Mouse (Mus musculus) MEL (cell line): ENCODE measurements around the gene Adamts14. TPM values are rescaled to one million over a fixed set of nuclear protein-coding genes. Genes with fewer than 3 reads are reported as not detected.

Experiments used
- DNase-seq: peaks from one replicate; pipeline ENCODE4 v3.0.0; 2011; ENCODE audit warnings: low read depth, low spot score
- H3K27ac ChIP-seq: 2 replicates; pipeline ENCODE4 v1.5.1; 2012; ENCODE audit warnings: low read depth, mild to moderate bottlenecking, control low read depth, low read length, moderate library complexity; ENCODE audit not compliant: control insufficient read depth
- H3K27me3 ChIP-seq, 2 experiments: fragments of 150-350 bp in 1 of 2; sonication (generic) in 1 of 2; 2 replicates each; pipeline ENCODE4 v1.6.1; 2012; ENCODE audit warnings: low read length in 2 of 2, mild to moderate bottlenecking in 2 of 2, improper control_type of control experiment in 1 of 2, moderate library complexity in 1 of 2; ENCODE audit not compliant: insufficient read depth in 2 of 2, control insufficient read depth in 1 of 2
- H3K36me3 ChIP-seq, 2 experiments: 2 replicates each; pipeline ENCODE4 v1.6.1; 2012 to 2014; ENCODE audit warnings: low read length in 2 of 2, improper control_type of control experiment in 1 of 2, inconsistent platforms in 1 of 2, mild to moderate bottlenecking in 1 of 2; ENCODE audit not compliant: insufficient read depth in 2 of 2, control insufficient read depth in 1 of 2
- H3K4me1 ChIP-seq, 2 experiments: fragments of 150-350 bp in 1 of 2; sonication (generic) in 1 of 2; 2 replicates each; pipeline ENCODE4 v1.6.1; 2012; ENCODE audit warnings: low read length in 2 of 2, improper control_type of control experiment in 1 of 2, mild to moderate bottlenecking in 1 of 2; ENCODE audit not compliant: insufficient read depth in 2 of 2, control insufficient read depth in 1 of 2
- H3K4me3 ChIP-seq, 2 experiments: fragments of 150-350 bp in 1 of 2; sonication (generic) in 1 of 2; 2 replicates each; pipeline ENCODE4 v1.5.1; 2012; ENCODE audit warnings: low read depth in 2 of 2, low read length in 2 of 2, mild to moderate bottlenecking in 2 of 2, moderate library complexity in 2 of 2, control low read depth in 1 of 2, improper control_type of control experiment in 1 of 2; ENCODE audit not compliant: control insufficient read depth in 1 of 2, insufficient read depth in 1 of 2
- H3K79me2 ChIP-seq: 2 replicates; pipeline ENCODE4 v1.6.1; 2012; ENCODE audit warnings: mild to moderate bottlenecking, low read length, moderate library complexity; ENCODE audit not compliant: control insufficient read depth, poor library complexity, insufficient read depth
- H3K9ac ChIP-seq: 2 replicates; pipeline ENCODE4 v1.6.1; 2012; ENCODE audit warnings: low read depth, mild to moderate bottlenecking, control low read depth, low read length, moderate library complexity; ENCODE audit not compliant: control insufficient read depth, poor library complexity, severe bottlenecking
- H3K9me3 ChIP-seq: fragments of 150-350 bp; sonication (generic); replicated peaks from 2 replicates; pipeline ENCODE4 v1.6.1; 2012; ENCODE audit warnings: mild to moderate bottlenecking, low read length, improper control_type of control experiment, moderate library complexity; ENCODE audit not compliant: insufficient read depth
- CHD1 ChIP-seq: IDR thresholded peaks from 2 replicates; pipeline ENCODE4 v1.6.1; 2012; ENCODE audit warnings: low read depth, mild to moderate bottlenecking, inconsistent platforms, low read length, improper control_type of control experiment
- CTCF ChIP-seq, 3 experiments: IDR thresholded peaks in 2 of 3; conservative IDR thresholded peaks in 1 of 3; 2 replicates each; pipeline ENCODE4 v1.5.1; 2011 to 2012; ENCODE audit warnings: low read length in 3 of 3, low read depth in 2 of 3, mild to moderate bottlenecking in 2 of 3, improper control_type of control experiment in 1 of 3, inconsistent platforms in 1 of 3, mixed read lengths in 1 of 3, moderate library complexity in 1 of 3; ENCODE audit not compliant: control insufficient read depth in 1 of 3, insufficient read depth in 1 of 3, poor library complexity in 1 of 3, severe bottlenecking in 1 of 3
- ETS1 ChIP-seq: IDR thresholded peaks from 2 replicates; pipeline ENCODE4 v1.6.1; 2012; ENCODE audit warnings: low read depth, mild to moderate bottlenecking, inconsistent platforms, low read length, improper control_type of control experiment, moderate library complexity
- GABPA ChIP-seq: IDR thresholded peaks from 2 replicates; pipeline ENCODE4 v1.6.1; 2012; ENCODE audit warnings: low read depth, mild to moderate bottlenecking, inconsistent platforms, low read length, improper control_type of control experiment, moderate library complexity
- GATA1 ChIP-seq: IDR thresholded peaks from 2 replicates; pipeline ENCODE4 v1.6.1; 2011; ENCODE audit warnings: low read depth, low read length, improper control_type of control experiment
- JUND ChIP-seq: IDR thresholded peaks from 2 replicates; pipeline ENCODE4 v1.6.1; 2011; ENCODE audit warnings: low read depth, mild to moderate bottlenecking, improper control_type of control experiment, low read length
- MAFK ChIP-seq: IDR thresholded peaks from 2 replicates; pipeline ENCODE4 v1.6.1; 2011; ENCODE audit warnings: low read depth, mild to moderate bottlenecking, low read length, improper control_type of control experiment, borderline replicate concordance
- MAX ChIP-seq: IDR thresholded peaks from 2 replicates; pipeline ENCODE4 v1.6.1; 2011; ENCODE audit warnings: low read length, improper control_type of control experiment
- MEF2A ChIP-seq: IDR thresholded peaks from 2 replicates; pipeline ENCODE4 v1.6.1; 2014; ENCODE audit warnings: low read depth, mild to moderate bottlenecking, inconsistent platforms, low read length, improper control_type of control experiment; ENCODE audit not compliant: poor library complexity, insufficient replicate concordance, severe bottlenecking; ENCODE audit errors: extremely low read depth
- MYB ChIP-seq: IDR thresholded peaks from 2 replicates; pipeline ENCODE4 v1.6.1; 2011; ENCODE audit warnings: mild to moderate bottlenecking, low read depth, low read length, improper control_type of control experiment
- MYC ChIP-seq: IDR thresholded peaks from 2 replicates; pipeline ENCODE4 v1.6.1; 2011; ENCODE audit warnings: low read depth, mild to moderate bottlenecking, low read length, improper control_type of control experiment, moderate library complexity
- NELFE ChIP-seq: IDR thresholded peaks from 2 replicates; pipeline ENCODE4 v1.6.1; 2011; ENCODE audit warnings: low read depth, low read length, improper control_type of control experiment
- NRF1 ChIP-seq: IDR thresholded peaks from 2 replicates; pipeline ENCODE4 v1.6.1; 2014; ENCODE audit warnings: low read depth, mild to moderate bottlenecking, inconsistent platforms, low read length, improper control_type of control experiment, moderate library complexity; ENCODE audit not compliant: poor library complexity, insufficient read depth, severe bottlenecking
- POLR2AphosphoS2 ChIP-seq: IDR thresholded peaks from 2 replicates; pipeline ENCODE4 v1.6.1; 2011; ENCODE audit warnings: low read length, improper control_type of control experiment
- RAD21 ChIP-seq: IDR thresholded peaks from 2 replicates; pipeline ENCODE4 v1.6.1; 2011; ENCODE audit warnings: mild to moderate bottlenecking, low read depth, low read length, improper control_type of control experiment
- SMC3 ChIP-seq: IDR thresholded peaks from 2 replicates; pipeline ENCODE4 v1.6.1; 2011; ENCODE audit warnings: low read depth, low read length, improper control_type of control experiment
- TCF12 ChIP-seq: IDR thresholded peaks from 2 replicates; pipeline ENCODE4 v1.6.1; 2014; ENCODE audit warnings: low read depth, mild to moderate bottlenecking, inconsistent platforms, low read length, improper control_type of control experiment, moderate library complexity
- UBTF ChIP-seq: IDR thresholded peaks from 2 replicates; pipeline ENCODE4 v1.6.1; 2012; ENCODE audit warnings: low read depth, mild to moderate bottlenecking, inconsistent platforms, low read length, improper control_type of control experiment, moderate library complexity, borderline replicate concordance; ENCODE audit not compliant: insufficient read depth
- USF2 ChIP-seq, 2 experiments: IDR thresholded peaks; 2 replicates each; pipeline ENCODE4 v1.6.1; 2011 to 2012; ENCODE audit warnings: improper control_type of control experiment in 2 of 2, low read length in 2 of 2, borderline replicate concordance in 1 of 2, inconsistent platforms in 1 of 2, low read depth in 1 of 2, mild to moderate bottlenecking in 1 of 2; ENCODE audit not compliant: insufficient read depth in 1 of 2
- ZNF384 ChIP-seq: IDR thresholded peaks from 2 replicates; pipeline ENCODE4 v1.6.1; 2012; ENCODE audit warnings: low read depth, mild to moderate bottlenecking, inconsistent platforms, low read length, improper control_type of control experiment
- polyA plus RNA-seq, 2 experiments: library from polyadenylated mRNA; stranded (reverse) in 1 of 2; unstranded in 1 of 2; fragments of >175 nt in 1 of 2; fragments of >200 nt in 1 of 2; gene quantifications; 2 replicates each; pipeline versions ENCODE4 v1.2.1 to v1.2.4; 2012; ENCODE audit warnings: low replicate concordance in 2 of 2, low read depth in 1 of 2; ENCODE audit not compliant: insufficient read length in 2 of 2, insufficient read depth in 1 of 2, missing spikeins in 1 of 2
- total RNA-seq: library from RNA; depleted of rRNA; stranded (reverse); fragments of 300-350 nt; gene quantifications from 2 replicates; pipeline ENCODE4 v1.2.3, GENCODE M21; 2012

Gene Adamts14
- total and polyA plus RNA-seq, 3 experiments, result not detected

DNA sequence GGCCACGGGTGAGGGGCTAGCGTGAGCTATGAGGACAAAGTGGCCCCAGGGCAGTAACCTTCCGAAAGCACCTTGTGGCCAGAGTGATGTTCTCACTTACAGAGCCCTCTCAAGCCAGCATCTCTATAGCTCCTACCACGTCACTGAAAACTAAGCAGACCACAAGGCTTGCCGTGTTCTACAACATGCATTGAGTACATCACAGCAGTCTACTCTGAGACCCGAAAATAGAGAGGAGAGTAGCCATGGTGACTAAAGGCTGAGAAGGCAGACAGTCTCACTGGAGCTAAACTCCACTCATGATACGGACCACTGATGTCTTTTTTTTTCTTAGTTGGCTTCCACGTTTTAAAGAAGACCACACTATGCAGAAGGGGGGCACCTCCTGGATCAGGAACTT, 9.6 kb downstream of the Adamts14 start:
- no peak overlapping the region for H3K4me3 ChIP-seq
- no peak overlapping the region for H3K27ac ChIP-seq
- H3K4me1 ChIP-seq, result no peaks in the 10 kb centered on the region
- DNase-seq, result no peak
- H3K36me3 ChIP-seq, result no peaks in the 10 kb centered on the region
- TF ChIP-seq MEF2A, result no peak
- no peak for TF ChIP-seq MYC
- no peak for TF ChIP-seq MAX
- no peak for TF ChIP-seq USF2 (IDR thresholded peaks at IDR 0.05; ENCODE audit: borderline replicate concordance in 1 of 2, insufficient read depth in 1 of 2, low read depth in 1 of 2, low read length in 2 of 2)
- TF ChIP-seq POLR2AphosphoS2, result no peak
- TF ChIP-seq UBTF, result no peak
- TF ChIP-seq ETS1, result no peak
- no peak for TF ChIP-seq SMC3
- no peak for TF ChIP-seq GATA1
- no peak for TF ChIP-seq ZNF384
- no peak for TF ChIP-seq JUND
- TF ChIP-seq CTCF (IDR thresholded peaks at IDR 0.05 in 2 of 3, conservative IDR thresholded peaks at IDR 0.05 in 1 of 3; ENCODE audit: control insufficient read depth in 1 of 3, insufficient read depth in 1 of 3, low read depth in 2 of 3, low read length in 3 of 3, poor library complexity in 1 of 3, severe bottlenecking in 1 of 3), result no peak
- no peak for TF ChIP-seq TCF12
- H3K79me2 ChIP-seq, result no peaks in the 10 kb centered on the region
- no peaks in the 10 kb centered on the region; a peak in 1 of 4 replicates for H3K27me3 ChIP-seq
- no peak overlapping the region for H3K9ac ChIP-seq
- H3K9me3 ChIP-seq, result no peaks in the 10 kb centered on the region

- Histone ChIP-seq H3K36me3 (no peaks in the 10 kb centered on the region), H3K4me3 (no peak overlapping the region), H3K27me3 (no peaks in the 10 kb centered on the region; a peak in 1 of 4 replicates), H3K9me3 (no peaks in the 10 kb centered on the region), H3K27ac (no peak overlapping the region), H3K4me1 (no peaks in the 10 kb centered on the region), H3K9ac (no peak overlapping the region), H3K79me2 (no peaks in the 10 kb centered on the region)
- DNase-seq, result no peak
- TF ChIP-seq NELFE (no peak), MAFK (no peak), RAD21 (no peak), UBTF (no peak), JUND (no peak), MYB (no peak), NRF1 (no peak), CHD1 (no peak), GABPA (no peak), POLR2AphosphoS2 (no peak)
These were observed 11.7 kb downstream of the Adamts14 start for GRCm38 (mm10) chr10:61261229-61262156.
